Mouse (Mus musculus) kidney, postnatal 4 days (tissue): ENCODE results near the gene Dennd1a.
"Not testable (repeated sequence)": the region's sequence is repeated elsewhere in the genome, so short reads cannot be mapped to it uniquely, and the experiment has no call there.

ENCODE experiments used
- DNase-seq, 2 experiments: peaks; one replicate each; pipeline ENCODE4 v3.0.0; 2021; ENCODE audit warnings: mixed read lengths in 2 of 2

Dennd1a gene

DNA sequence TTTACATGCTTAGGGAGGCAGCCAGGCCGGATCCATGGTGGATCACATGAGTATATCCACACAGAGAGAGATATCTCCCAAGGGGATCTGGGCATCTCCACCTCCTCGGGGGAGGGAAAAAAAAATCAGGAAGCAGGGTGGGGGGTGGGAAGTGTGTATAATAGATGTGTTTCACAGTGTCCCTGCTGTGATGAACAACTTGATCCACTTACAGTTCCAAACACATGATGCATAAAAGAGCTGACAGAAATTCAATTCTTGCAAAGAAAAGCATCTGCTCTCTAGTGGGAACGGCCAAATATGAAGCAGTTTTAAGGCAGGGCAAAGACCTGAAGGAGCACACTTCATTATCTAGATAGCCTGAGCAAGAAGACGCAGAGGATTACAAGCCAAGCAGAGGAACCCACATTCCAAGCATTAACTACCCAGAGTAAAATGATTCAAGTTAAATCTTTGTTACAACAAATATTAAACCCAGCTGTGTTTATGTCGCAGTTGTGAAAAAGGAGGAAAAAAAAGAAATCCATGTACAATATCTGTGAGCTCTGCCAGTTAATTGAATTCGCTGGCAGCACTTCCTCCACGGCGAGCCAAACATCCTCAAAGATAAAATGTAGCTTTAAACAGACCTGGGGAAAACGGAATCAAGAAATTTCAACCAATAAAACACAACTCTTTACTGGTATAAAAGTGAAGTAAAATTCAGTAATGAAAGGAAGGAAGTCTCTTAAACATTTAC is 341.4 kb downstream of the Dennd1a start:
- DNase-seq, result no peak

DNA sequence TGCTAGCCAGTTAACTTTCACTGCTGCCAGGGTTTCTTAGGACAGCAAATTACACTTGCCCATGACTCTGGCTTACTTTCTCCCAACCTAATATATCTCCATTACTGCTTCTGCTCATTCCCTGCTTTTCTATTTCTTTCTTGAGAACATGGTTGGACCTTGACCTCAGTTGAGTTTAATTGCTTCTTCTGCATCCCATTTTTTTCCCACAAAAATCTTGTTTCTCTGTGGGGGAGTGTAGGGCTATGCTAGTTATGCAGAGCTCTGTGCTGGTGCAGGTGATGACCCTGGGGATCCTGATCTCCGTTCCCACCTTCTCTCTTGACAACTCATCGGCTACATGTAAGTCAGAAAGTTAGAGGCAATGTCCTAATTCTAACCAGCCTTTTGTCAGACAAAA is 344.3 kb downstream of the Dennd1a start:
- DNase-seq, result no peak

DNA sequence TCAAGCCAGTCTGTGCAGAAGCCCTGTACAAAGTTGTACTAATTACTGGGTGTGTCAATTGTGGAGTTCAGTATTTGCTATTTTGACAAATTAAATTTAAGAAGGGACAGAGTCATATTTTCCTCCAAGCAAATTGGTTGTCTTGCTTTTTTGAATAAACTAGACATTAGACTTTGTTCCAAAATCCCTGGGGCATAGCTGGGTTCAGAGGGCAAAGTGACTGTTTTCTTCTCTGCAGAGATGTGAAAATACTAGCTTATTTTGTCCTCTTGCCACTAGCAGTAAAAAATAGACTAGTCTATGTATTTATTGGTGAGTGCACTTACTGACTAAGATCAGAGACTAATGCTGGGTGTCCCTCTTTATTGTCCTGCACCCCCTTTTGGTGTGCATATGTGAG is 345.4 kb downstream of the Dennd1a start:
- no peak for DNase-seq

DNA sequence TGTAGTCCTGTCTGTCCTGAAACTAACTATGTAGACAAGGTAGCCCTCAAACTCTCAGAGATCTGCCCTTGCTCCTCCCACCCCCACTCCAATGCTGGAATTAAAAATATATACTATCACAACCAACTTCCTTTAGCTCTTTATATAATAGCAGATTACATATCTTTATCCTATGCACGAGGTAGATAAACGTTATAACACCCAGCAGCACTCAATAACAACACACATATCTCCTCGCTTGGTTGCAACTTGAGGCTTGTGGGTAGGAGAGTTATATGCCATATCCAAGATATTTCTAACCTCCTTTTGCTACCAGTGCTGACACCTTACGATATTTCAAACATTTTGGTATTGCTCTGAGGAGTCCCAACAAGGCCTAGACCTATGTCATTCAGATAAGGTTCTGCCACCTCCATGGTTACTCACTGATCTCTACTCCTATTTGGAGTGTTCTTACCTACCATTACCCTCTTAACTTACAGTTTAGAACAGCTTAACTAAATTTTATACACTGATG is 346.3 kb downstream of the Dennd1a start:
- DNase-seq, result no peak

DNA sequence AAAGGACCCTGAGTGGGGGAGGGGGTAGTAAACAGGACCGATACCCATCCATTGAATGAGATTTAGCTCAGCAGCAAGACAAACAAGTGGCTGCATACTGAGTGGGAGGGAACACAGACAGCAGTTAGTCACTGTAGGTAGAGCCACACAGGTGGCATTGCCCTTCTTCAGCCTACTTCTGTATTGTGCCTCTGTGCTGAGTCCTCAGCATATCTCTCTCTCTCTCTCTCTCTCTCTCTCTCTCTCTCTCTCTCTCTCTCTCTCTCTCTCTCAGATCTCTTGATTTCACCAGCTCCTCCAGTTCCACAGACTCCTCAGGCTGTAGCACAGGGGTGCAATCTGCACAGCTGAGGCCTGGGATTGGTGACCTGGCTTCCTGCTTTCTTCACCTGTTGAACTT is 347.2 kb downstream of the Dennd1a start:
- DNase-seq, result no peak

DNA sequence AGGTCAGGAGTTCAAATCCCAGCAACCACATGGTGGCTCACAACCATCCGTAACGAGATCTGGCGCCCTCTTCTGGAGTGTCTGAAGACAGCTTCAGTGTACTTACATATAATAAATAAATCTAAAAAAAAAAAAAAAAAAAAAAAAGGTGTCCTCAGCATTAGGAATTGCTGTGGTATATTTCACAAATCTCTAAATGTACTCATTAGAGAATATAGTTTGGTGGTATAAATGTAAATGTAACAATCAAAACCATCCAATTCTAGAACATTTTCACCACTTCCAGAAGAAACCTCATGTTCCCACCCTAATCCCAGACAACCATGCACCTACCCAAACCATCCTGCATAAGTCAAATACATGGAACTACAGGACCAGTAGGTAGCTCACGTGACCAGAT is 350.3 kb downstream of the Dennd1a start:
- not testable (repeated sequence) for DNase-seq

DNA sequence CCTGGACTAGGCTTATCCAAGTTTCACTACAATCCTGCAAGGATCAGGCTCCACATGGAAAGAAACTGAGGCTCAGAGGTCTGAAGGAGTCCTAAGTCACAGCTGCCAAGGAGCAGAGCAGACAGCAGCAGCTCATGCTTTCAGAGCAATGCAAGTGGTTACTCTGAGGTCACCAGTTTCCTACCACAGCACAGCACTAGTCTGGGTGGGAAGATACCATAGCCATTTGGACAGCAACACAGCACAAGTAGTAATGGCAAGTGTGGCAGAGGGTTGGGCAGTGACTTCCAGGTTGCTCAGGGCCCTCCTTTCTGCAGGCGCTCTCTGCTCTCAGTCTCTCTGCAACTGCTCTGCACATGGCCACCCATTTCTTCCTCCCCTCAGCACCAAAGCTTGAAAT is 354.9 kb downstream of the Dennd1a start:
- DNase-seq, result no peak

DNA sequence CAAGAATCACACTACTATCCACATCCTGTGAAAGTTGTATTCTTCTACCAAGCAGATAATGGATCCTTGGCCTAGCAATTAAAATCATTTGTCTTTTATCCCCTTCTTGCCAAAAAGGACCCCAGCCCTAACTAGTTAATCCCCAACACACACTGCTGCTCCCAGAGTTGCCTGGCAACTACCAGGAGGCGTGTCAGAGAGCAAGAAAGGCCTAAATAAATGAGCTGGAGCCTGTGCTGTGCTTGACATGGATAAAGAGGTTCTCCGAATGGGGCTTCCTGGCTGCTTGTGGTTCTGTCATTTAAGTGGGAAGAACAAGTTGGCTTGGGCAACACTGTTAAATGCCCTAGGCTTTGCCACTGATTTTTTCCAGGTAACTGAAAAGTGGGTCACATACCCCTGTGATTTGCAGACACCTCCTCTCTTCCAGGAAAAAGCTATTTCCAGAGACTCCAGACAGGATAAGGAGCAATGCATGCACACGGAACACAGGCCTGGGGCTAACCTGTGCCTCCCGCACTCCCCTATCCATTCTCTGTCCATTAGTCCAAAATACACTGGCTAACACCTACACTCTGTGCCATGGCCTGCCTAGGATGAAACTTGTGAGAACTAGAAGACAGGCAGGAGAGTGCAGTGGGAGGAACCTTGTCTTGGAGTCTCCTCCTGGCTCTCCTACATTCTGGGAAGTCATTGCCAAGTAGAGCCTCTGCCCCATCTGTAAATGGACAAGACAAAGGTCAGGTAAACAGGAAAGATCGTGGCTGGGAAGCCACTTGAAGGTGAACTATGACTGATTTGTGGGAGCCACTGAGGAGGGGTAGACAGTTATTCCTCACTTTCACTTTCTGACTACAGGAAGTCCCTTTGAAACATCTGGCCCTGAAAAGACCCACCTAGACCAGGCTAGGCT is 355.9 kb downstream of the Dennd1a start:
- peak; percentile 13 to 14 for DNase-seq

DNA sequence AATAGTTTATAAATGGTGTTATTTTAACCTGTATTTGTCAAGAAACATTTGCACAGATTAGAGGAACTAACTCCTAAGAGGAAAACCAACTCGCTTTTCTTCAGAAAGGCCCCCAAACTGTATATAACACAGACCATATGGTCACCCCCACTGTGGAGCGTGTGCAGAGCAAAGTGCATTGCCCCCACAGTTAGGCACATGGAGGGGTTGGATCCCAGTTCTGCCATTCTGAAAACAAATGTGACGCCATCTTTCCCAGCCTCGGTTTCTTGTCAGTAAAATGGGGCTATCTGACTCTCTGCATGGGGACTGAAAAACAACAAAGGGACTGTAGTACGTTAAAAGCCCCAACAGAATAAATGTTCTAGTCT is 361.1 kb downstream of the Dennd1a start:
- no peak for DNase-seq

DNA sequence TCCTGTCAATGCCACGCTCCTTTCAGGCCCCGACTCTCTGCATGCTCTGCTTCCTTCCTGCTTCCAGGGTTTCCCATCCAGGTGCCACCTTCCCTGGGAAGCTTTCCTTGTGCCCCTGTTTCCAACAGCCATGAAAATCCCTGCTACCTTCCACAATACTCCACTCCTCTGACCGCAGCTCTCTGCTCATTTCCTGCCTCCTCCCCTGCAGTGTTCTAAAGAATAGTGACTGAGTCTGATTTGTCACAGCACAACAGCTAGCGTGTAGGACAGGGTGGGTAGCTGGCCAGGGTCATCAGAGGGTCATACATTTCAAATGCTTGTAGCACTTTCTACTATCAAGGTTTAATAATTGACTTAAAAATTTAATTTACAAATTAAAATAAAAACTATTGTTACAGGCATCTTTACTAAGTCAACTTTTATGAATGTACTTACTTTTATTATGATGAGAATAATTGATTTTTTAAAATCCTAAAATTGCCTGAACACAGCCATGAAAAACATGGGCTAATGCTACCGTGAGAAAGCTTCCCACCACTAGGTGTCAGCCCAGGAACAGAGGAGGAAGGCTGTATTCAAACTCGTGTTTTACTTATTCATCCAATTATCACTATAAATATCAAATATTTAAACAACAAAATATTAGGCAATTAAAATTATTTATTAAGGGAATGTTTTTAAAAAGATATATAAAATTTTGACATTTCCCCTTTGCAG is 361.6 kb downstream of the Dennd1a start:
- peak; percentile 75 to 77 for DNase-seq

DNA sequence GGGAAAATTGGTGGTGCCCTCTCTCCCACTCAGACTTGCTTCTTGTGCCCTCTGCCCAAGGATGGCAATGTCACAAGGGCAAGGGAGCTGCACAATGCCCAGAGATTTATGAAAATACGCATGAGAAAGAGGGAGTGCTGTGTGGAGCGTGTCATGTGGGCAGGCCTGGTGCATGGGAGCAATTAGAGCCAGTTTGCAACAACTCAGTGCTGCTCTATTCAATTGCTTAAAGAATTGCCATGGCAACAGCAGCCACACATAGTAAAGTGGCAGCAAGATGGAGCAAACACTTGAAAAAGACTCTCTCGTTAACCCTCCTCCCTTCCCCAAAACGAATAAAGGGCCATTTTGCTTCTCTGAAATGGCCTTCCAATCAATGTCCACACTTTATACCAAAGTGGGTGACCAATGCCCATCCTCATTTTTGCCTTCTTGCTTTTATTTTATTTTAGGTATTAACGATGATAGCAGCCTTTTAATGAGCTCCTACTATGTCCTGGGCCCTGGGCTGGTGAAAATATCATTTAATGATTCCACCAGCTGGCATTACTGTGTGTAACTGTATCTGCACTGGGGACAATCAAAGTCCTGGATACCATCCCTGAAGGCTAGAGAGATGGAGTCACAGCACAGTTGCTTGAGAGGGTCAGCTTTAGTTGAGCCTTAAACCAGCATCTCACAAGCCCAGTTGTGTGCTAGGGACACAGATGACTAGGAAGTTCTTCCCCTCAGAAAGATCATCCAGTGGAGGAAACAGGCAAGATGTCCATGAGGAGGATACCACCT is 378.3 kb downstream of the Dennd1a start:
- no peak for DNase-seq

DNA sequence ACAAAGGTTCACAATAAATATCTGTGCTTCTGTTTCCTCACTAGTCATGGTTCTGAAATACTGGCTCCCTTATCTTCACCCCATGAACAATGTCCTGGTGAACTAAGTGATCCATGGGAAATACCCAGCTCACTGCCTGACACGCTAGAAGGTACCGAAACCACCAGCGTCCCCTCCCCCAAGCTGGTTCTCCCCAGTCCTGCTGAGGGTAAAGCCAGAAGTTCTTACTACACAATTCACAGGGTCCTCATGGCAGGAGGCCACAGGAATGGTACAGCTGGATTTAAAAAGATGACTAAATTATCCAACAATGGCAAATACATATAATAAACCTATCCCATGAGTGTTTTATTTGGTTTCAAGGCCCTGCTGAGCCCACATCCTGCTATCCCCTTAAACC is 378.9 kb downstream of the Dennd1a start:
- no peak for DNase-seq

DNA sequence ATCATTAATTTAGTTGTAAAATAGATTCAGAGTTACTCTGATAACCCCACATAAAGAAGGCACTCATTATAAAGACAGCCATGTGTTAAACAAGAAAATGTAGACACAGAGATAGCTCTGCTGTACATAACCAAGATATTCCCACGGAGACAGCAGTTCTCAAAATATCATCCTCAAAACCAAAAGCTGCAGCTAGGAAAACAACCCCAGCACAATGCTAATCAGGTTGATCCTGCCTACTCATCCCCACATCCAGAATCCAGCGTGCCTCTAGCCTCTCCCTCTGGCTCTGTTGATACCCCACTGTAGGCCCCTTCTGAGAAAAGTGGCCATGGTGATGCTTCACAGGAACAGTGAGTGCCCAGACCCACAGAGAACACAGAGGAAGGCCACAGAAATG is 380.9 kb downstream of the Dennd1a start:
- DNase-seq, result no peak

DNA sequence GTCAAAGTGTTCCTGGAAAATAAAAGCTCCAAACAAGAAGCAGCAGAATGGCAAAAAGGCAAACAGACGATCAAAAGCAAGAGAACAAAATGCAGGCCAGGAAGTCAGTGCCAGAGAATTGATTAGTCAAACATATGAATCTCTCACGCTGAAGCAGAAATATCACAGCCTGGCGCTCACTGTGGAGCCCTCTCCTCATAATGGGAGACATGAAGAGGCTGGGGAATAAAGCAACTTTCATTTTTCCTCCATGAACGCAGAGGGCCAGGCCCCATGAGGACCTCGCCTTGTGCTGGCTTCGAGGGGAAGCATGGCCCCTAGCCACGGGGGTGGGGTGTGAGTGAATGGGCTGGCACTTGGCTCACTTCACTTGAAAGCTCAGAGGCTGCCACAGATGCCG is 383.9 kb downstream of the Dennd1a start:
- no peak for DNase-seq

DNA sequence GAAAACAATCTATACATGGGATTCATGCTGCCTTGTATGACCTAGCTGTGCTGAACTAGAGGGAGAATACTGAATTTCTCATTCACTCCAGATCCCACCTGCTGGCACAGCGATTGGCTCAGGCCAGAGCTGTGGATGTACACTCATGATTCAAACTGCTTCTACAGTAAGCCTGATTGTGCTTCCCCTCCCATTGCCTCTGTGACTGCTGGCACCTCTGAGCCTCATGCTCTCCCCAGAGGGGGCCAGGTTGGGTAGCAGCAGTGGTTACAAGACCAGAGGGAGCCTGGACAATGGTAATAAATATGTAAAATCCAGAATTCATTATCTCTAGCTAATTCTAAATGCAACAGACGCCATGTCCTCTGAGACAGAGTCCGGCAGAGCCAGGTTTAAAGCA is 404.0 kb downstream of the Dennd1a start:
- no peak for DNase-seq

DNA sequence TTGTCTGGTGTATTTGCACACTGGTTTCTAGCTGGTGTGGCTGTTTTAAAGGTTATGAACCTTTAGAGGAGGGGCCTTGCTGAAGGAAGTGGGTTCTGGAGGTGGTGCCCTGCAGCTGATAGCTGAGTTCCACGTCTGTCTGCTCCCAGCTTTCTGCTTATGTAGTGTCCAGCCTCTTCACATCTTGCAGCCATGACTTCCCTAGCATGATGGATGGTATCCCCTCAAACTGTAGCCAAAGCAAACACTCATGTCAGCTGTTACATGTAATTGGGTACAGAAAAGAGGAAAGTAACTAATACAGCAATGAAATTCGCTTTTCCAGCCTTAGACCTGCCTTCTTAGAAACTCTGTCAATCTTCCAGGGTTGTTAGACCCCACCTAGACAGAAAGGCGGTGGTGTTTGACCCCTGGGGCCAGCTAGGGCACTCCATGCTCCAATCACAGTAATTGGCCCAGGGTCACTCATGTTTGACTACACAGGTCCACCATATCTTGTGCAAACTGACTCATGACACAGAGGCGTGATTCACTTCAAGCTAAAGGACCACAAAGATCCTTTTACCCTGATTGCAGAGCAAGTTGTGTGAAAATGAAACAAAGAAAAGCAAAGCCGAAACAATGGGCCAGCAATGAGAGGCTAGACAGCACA is 405.8 kb downstream of the Dennd1a start:
- DNase-seq, result peak; percentile 31 to 41

DNA sequence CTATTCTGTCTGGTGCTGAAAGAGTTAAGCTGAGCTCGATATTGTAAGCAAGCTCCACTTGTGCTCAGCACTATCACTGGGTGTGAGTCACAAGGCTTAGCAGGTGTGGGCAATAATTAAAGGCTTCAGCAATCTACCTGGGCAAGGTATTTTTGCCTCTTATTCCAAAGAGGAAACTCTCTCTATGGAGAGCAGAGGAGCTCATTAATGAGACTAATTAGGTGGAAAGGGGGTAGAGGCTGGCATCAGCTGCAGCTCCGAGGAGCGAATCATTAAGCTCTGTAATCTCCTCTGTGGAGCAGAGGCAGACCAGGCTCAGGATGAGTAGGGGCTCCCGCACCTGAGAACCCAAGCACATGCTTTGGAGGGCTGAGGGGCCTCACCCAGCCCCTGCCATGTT is 407.5 kb downstream of the Dennd1a start:
- no peak for DNase-seq

DNA sequence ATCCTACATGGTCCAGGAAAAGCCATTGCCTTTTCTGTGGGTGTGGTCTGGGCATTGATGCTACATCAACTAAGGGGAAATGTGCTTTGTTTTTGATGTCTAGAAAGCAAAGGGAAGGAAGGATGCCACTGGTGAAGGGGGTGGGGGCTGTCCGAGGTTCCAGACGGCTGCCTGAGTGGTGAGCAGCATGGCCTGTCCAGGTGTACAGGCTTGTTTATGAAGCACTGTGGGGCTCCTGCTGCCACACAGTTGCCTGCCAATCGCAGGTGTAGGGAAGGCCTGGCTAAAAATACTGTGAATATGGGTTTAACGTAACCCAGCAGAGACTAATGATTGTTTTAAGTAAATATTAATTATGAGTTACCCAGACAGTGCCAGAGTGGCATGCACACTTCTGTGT is 414.4 kb downstream of the Dennd1a start:
- no peak for DNase-seq

DNA sequence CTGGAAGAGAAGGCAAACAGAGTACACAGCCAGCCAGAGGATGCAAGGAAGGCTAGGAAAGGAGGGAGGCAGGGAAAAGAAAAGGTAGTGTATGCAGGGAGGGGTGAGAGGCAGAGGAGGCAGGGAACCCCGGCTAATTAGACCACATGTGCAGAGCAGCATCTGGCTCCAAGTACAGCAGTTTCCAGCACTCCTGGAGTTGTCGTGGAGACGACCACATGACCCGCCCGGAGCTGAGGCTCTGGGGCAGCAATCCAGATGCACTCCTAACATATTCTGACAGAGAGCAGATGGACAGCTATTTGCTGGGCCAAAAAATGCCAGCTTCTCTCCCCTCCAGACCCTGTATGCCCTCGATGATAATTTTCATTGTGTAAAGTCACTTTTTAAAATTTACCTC is 417.6 kb downstream of the Dennd1a start:
- no peak for DNase-seq

DNA sequence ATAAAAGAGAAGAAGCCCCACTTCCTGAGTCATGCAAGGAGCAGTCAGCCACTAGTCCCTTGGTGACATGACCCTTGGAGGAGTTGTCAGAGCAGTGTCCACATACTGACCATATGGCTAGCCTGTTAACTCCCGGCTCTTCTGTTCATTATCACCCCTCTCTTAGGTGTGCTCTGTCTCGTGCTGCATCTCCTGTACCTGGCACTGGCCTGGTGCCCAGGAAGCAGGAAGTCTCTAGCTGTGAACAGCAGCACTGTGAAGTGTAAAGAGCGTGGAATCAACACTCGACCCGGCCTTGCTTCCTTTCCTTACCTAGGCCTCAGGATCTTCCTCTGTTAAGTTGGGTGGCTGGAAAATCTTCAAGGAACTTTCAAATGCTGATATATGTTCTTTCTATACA is 419.8 kb downstream of the Dennd1a start:
- no peak for DNase-seq

DNA sequence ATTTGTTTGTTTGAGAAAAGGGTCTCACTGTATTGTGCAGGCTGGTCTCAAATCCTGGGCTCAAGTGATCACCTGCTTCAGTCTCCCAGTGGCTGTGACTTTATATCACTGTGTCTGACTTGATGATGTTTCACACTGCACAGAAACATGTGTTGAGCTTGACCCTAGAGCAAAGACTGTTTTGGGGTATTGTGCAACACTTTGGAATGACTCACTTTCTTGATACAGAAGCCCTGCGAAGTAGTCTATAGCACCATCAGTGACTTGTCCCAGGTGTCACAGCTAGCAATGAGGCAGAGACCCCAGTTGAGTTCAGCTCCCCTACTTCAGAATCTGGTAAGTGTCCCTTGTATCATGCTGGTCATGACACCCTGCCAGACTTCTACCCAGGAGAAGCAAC is 429.7 kb downstream of the Dennd1a start:
- DNase-seq, result no peak

DNA sequence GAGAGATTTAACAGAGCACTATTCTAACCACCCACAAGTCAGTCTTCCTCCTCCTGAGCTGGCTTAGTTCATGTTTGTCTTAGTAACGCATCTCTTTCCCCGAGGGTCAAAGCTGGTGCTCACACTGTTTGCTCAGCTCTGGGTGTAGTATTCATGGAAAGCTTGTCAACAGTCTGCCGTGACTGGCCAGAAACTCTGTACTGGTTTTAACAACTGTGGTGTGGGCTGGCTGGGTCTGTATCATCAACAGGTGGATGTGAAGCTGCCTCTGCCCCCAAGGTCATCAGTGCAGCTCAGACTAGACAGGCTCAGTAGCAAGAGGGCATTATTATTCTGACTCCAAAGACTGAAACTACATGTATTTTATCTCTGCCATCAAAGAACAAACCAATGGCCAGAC is 430.2 kb downstream of the Dennd1a start:
- no peak for DNase-seq
